30 mouse cellular contexts compared by ENCODE assay signal in the genomic region with DNA sequence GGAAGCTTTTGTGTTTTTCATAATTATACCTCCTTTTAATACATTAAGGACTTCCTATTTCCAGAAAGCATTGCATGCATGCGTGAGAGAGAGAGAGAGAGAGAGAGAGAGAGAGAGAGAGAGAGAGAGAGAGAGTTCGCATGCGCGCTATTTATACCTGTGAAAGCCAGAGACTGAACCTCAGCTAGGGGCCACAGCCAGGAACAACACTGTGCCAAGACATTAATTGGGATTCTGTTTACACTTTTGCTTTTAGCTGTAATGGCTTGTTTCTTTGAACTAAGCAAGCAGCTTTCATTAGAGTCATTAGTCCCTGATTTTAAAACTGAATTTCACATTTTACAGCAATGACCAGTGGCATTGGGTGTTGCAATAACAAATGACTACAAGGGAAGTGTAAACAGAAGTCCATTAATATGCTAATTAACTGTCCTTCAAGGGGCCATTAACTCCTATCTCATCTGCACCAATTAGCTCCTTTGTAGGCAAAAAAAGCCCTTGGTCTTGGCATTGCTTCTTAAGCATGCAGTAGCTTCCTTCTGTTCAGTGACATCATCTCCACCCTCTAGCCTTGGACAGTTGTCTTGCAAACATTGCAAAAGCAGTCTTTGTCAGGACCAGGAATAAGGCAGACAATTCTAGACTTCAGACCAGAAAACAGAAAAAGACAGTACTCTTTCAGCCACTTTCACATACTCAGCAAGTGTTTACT. TPM values are rescaled to one million over a fixed set of nuclear protein-coding genes. Genes with fewer than 3 reads are reported as not detected.
DNase-seq lines count a peak whose midpoint lies in the region; ATAC-seq lines count a peak whose summit lies in the region.
"Had no signal": no experiment of that assay in that cellular context is flagged by ENCODE, and none has a peak within 500 bp of the region (broad histone marks: within the 10 kb centered on the region; RNA-seq: fewer than 3 reads in every experiment).

No protein-coding gene starts in this region.

- H3K36me3 ChIP-seq in forebrain, embryonic 11.5 days (ENCODE audit: control insufficient read depth, insufficient read depth, low read length) = no peaks in the 10 kb centered on the region
- no peaks in the 10 kb centered on the region for H3K36me3 ChIP-seq in forebrain, embryonic 10.5 days (replicated peaks)
- no peaks in the 10 kb centered on the region for H3K36me3 ChIP-seq in midbrain, embryonic 15.5 days (replicated peaks)
- H3K36me3 ChIP-seq in midbrain, embryonic 11.5 days (ENCODE audit: control insufficient read depth, insufficient read depth, low read length) = no peaks in the 10 kb centered on the region
- no peaks in the 10 kb centered on the region for H3K36me3 ChIP-seq in forebrain, embryonic 16.5 days (ENCODE audit: control insufficient read depth, insufficient read depth)
- H3K36me3 ChIP-seq: embryonic facial prominence, embryonic 12.5 days; hindbrain, embryonic 12.5 days; limb, embryonic 12.5 days; liver, embryonic 12.5 days had no signal

- 44% methylated on average over 4 of the region's 4 CpGs for WGBS in forebrain, embryonic 11.5 days
- 64% methylated on average over 4 of the region's 4 CpGs for WGBS in forebrain, embryonic 10.5 days
- WGBS in midbrain, embryonic 15.5 days = 76% methylated on average over 4 of the region's 4 CpGs
- 62% methylated on average over 4 of the region's 4 CpGs for WGBS in midbrain, embryonic 11.5 days
- WGBS in forebrain, embryonic 16.5 days = 36% methylated on average over 4 of the region's 4 CpGs

- H3K4me1 ChIP-seq in forebrain, embryonic 11.5 days (replicated peaks; ENCODE audit: control insufficient read depth, insufficient read depth, low read length) = no peaks in the 10 kb centered on the region; the same call in 1 of the 2 replicates
- no peaks in the 10 kb centered on the region for H3K4me1 ChIP-seq in forebrain, embryonic 10.5 days
- no peaks in the 10 kb centered on the region for H3K4me1 ChIP-seq in midbrain, embryonic 15.5 days
- no peaks in the 10 kb centered on the region for H3K4me1 ChIP-seq in midbrain, embryonic 11.5 days (ENCODE audit: control insufficient read depth, insufficient read depth, low read length)
- no peaks in the 10 kb centered on the region for H3K4me1 ChIP-seq in forebrain, embryonic 16.5 days (replicated peaks; ENCODE audit: control insufficient read depth, insufficient read depth, low read length)
- H3K4me1 ChIP-seq: embryonic facial prominence, embryonic 12.5 days; hindbrain, embryonic 12.5 days; limb, embryonic 12.5 days had no signal

- no peaks in the 10 kb centered on the region for H3K27me3 ChIP-seq in forebrain, embryonic 11.5 days (ENCODE audit: control insufficient read depth, insufficient read depth, low read length)
- H3K27me3 ChIP-seq in forebrain, embryonic 10.5 days (ENCODE audit: poor library complexity, severe bottlenecking) = no peaks in the 10 kb centered on the region
- no peaks in the 10 kb centered on the region for H3K27me3 ChIP-seq in midbrain, embryonic 15.5 days (replicated peaks)
- H3K27me3 ChIP-seq in midbrain, embryonic 11.5 days (ENCODE audit: control insufficient read depth, insufficient read depth, low read length) = no peaks in the 10 kb centered on the region
- H3K27me3 ChIP-seq in forebrain, embryonic 16.5 days (replicated peaks; ENCODE audit: control insufficient read depth, insufficient read depth, low read length) = no peaks in the 10 kb centered on the region
- H3K27me3 ChIP-seq: embryonic facial prominence, embryonic 12.5 days; hindbrain, embryonic 12.5 days; limb, embryonic 12.5 days; liver, embryonic 12.5 days had no signal

- no peak overlapping the region for H3K4me3 ChIP-seq in forebrain, embryonic 11.5 days (ENCODE audit: low read depth, low read length)
- H3K4me3 ChIP-seq in forebrain, embryonic 10.5 days = no peak overlapping the region
- H3K4me3 ChIP-seq in midbrain, embryonic 15.5 days = no peak overlapping the region
- H3K4me3 ChIP-seq in midbrain, embryonic 11.5 days (ENCODE audit: low read depth, low read length) = no peak overlapping the region
- H3K4me3 ChIP-seq in forebrain, embryonic 16.5 days (replicated peaks; ENCODE audit: low read length) = no peak overlapping the region
- H3K4me3 ChIP-seq: embryonic facial prominence, embryonic 12.5 days; hindbrain, embryonic 12.5 days; limb, embryonic 12.5 days; liver, embryonic 12.5 days had no signal

- peak; percentile 63 for ATAC-seq in forebrain, embryonic 11.5 days (replicated peaks; ENCODE audit: low FRiP score)
- ATAC-seq in midbrain, embryonic 15.5 days (replicated peaks) = 0 out of 2 replicates have a peak, but pooled peaks have one; percentile 20
- no peak for ATAC-seq in midbrain, embryonic 11.5 days (ENCODE audit: low FRiP score)
- peak; percentile 64 for ATAC-seq in forebrain, embryonic 16.5 days
- ATAC-seq: inflammation-experienced regulatory T-cells, adult 6 months; liver, embryonic 12.5 days; liver, postnatal 0 days had no signal

- DNase-seq in forebrain, embryonic 11.5 days (ENCODE audit: low spot score) = no peak
- no peak for DNase-seq in forebrain, embryonic 10.5 days (ENCODE audit: extremely low spot score, low spot score)
- DNase-seq in midbrain, embryonic 11.5 days (ENCODE audit: low spot score, missing footprints) = no peak
- peak; percentile 5 for DNase-seq in brain, adult 2 months (ENCODE audit: low read depth, low spot score)
- DNase-seq in adrenal gland, postnatal 10 days = no peak
- no peak for DNase-seq in frontal cortex, postnatal 10 days (ENCODE audit: low spot score in 2 of 2)
- DNase-seq: adrenal gland, postnatal 25 days; cerebellum, adult 8-10 months; cerebellum, postnatal 25 days; gastrocnemius, postnatal 14 days; kidney, adult 11 months; kidney, postnatal 14 days; layer of hippocampus, adult 9-11 months; liver, postnatal 0 days; lung, postnatal 36 days; midbrain, embryonic 14.5 days; thymus, adult 2 months; thymus, postnatal 36 days had no signal

- no peak overlapping the region for H3K27ac ChIP-seq in forebrain, embryonic 11.5 days (ENCODE audit: low read depth, low read length)
- no peak overlapping the region for H3K27ac ChIP-seq in forebrain, embryonic 10.5 days
- H3K27ac ChIP-seq in midbrain, embryonic 15.5 days = no peak overlapping the region
- H3K27ac ChIP-seq in midbrain, embryonic 11.5 days (ENCODE audit: low read depth, low read length) = no peak overlapping the region
- no peak overlapping the region for H3K27ac ChIP-seq in forebrain, embryonic 16.5 days (ENCODE audit: low read length)
- H3K27ac ChIP-seq: embryonic facial prominence, embryonic 12.5 days; hindbrain, embryonic 12.5 days; limb, embryonic 12.5 days; liver, embryonic 12.5 days had no signal

- H3K9ac ChIP-seq in forebrain, embryonic 11.5 days (ENCODE audit: low read length) = no peak overlapping the region
- no peak overlapping the region for H3K9ac ChIP-seq in midbrain, embryonic 15.5 days
- H3K9ac ChIP-seq in midbrain, embryonic 11.5 days (ENCODE audit: low read length) = no peak overlapping the region
- H3K9ac ChIP-seq in forebrain, embryonic 16.5 days (replicated peaks; ENCODE audit: low read depth, low read length) = no peak overlapping the region
- H3K9ac ChIP-seq: embryonic facial prominence, embryonic 12.5 days; hindbrain, embryonic 12.5 days; limb, embryonic 12.5 days; liver, embryonic 12.5 days; liver, postnatal 0 days had no signal

- no peak overlapping the region for H3K4me2 ChIP-seq in forebrain, embryonic 11.5 days (ENCODE audit: low read depth, low read length, severe bottlenecking)
- H3K4me2 ChIP-seq in midbrain, embryonic 15.5 days = no peak overlapping the region
- H3K4me2 ChIP-seq in midbrain, embryonic 11.5 days = no peak overlapping the region
- H3K4me2 ChIP-seq in forebrain, embryonic 16.5 days (ENCODE audit: low read length) = no peak overlapping the region
- H3K4me2 ChIP-seq: embryonic facial prominence, embryonic 12.5 days; hindbrain, embryonic 12.5 days; limb, embryonic 12.5 days; liver, embryonic 12.5 days had no signal

- H3K9me3 ChIP-seq in forebrain, embryonic 11.5 days (ENCODE audit: control insufficient read depth, low read length) = no peaks in the 10 kb centered on the region
- no peaks in the 10 kb centered on the region for H3K9me3 ChIP-seq in forebrain, embryonic 10.5 days
- no peaks in the 10 kb centered on the region for H3K9me3 ChIP-seq in midbrain, embryonic 15.5 days
- no peaks in the 10 kb centered on the region for H3K9me3 ChIP-seq in midbrain, embryonic 11.5 days (ENCODE audit: control insufficient read depth, low read length)
- no peaks in the 10 kb centered on the region for H3K9me3 ChIP-seq in forebrain, embryonic 16.5 days (ENCODE audit: control insufficient read depth, low read length)
- H3K9me3 ChIP-seq: embryonic facial prominence, embryonic 12.5 days; hindbrain, embryonic 12.5 days; limb, embryonic 12.5 days; liver, embryonic 12.5 days had no signal

RNA-seq across cellular contexts. Expression of a gene that starts 14.9 kb away (rescaled TPM):
- polyA plus RNA-seq in forebrain, embryonic 11.5 days (2014; fragmentation: Nextera tagmentation; extraction: Ambion mirVana) = not detected in 2 replicates
- not detected in 2 replicates for polyA plus RNA-seq in forebrain, embryonic 10.5 days (2016; fragmentation: Nextera tagmentation; extraction: Ambion mirVana)
- not detected in 2 replicates for polyA plus RNA-seq in midbrain, embryonic 15.5 days (2015; fragmentation: Nextera tagmentation; extraction: Ambion mirVana)
- polyA plus RNA-seq in midbrain, embryonic 11.5 days (2014; fragmentation: Nextera tagmentation; extraction: Ambion mirVana) = not detected in 2 replicates
- 0.11 TPM in 1 of 2 replicates, not detected in the other for polyA plus RNA-seq in forebrain, embryonic 16.5 days (2015; fragmentation: Nextera tagmentation; extraction: Ambion mirVana)
- total RNA-seq in adrenal gland, postnatal 10 days (2021) = 10 to 100 TPM in 1 of 2 experiments, 1 to 10 TPM in 1; 4.5 to 43.1 TPM
- total RNA-seq: adrenal gland, postnatal 25 days; granulocyte monocyte progenitor cell, adult 5-6 weeks; heart, postnatal 25 days; left cerebral cortex, postnatal 14 days had no signal
- polyA plus RNA-seq: inflammation-experienced regulatory T-cells, adult 6 months; kidney, embryonic 14.5 days; liver, embryonic 12.5 days; midbrain, embryonic 14.5 days; neural tube, embryonic 11.5 days; thymus, adult 2 months had no signal
